Mouse (Mus musculus) layer of hippocampus, postnatal 10 days (tissue): ENCODE results near the gene Akap10. TPM values are rescaled to one million over a fixed set of nuclear protein-coding genes. Genes with fewer than 3 reads are reported as not detected.

ENCODE experiments used
- DNase-seq, 2 experiments: peaks; one replicate each; pipeline ENCODE4 v3.0.0; 2021; ENCODE audit warnings: low spot score in 2 of 2
- total RNA-seq, 2 experiments: library from RNA; stranded (reverse); gene quantifications; 2 replicates each; pipeline ENCODE4 v1.2.3; 2021

Akap10 gene
- total RNA-seq, 2 experiments from 2014 or later: 26.4 to 31.2 TPM

GRCm38 (mm10) chr11:61839182-61839581, 90.9 kb downstream of the Akap10 start:
- DNase-seq: no peak

Other genes with a start within 250 kb of the Akap10 start
- not detected for gene Fam83g, start 246.2 kb downstream of the Akap10 start, total RNA-seq
- gene Slc5a10, start 209.4 kb downstream of the Akap10 start, total RNA-seq: under 1 TPM in 1 of 2 experiments, not detected in 1; 0.69 TPM
- 10 to 100 TPM; 38.3 to 41.0 TPM for gene Prpsap2, start 168.2 kb downstream of the Akap10 start, total RNA-seq
- 100 to 1,000 TPM in 1 of 2 experiments, 10 to 100 TPM in 1; 96.7 to 100 TPM for gene Ulk2, start 75.2 kb downstream of the Akap10 start, total RNA-seq
- 10 to 100 TPM; 38.6 to 39.0 TPM for gene Specc1, start 26.5 kb upstream of the Akap10 start, total RNA-seq